Mouse (Mus musculus) embryonic facial prominence, embryonic 13.5 days (tissue): Measurements from ENCODE around the gene Igf2bp1. TPM values are rescaled to one million over a fixed set of nuclear protein-coding genes. Genes with fewer than 3 reads are reported as not detected.

ENCODE experiments used
- ATAC-seq: fragments of 200-750 bp; cut with Nextera tagmentation; 2 replicates; pipeline ENCODE4 v1.8.0; 2017; ENCODE audit warnings: low read depth; ENCODE audit not compliant: insufficient number of reproducible peaks, insufficient read depth, low FRiP score, low TSS enrichment
- H3K27ac ChIP-seq: fragments of 300-500 bp; sonication (generic); 2 replicates; pipeline ENCODE4 v1.5.1; 2015; ENCODE audit warnings: moderate library complexity, mild to moderate bottlenecking, inconsistent platforms
- H3K27me3 ChIP-seq: fragments of 300-500 bp; sonication (generic); 2 replicates; pipeline ENCODE4 v1.6.1; 2015; ENCODE audit warnings: mild to moderate bottlenecking, inconsistent platforms
- H3K36me3 ChIP-seq: fragments of 300-500 bp; sonication (generic); 2 replicates; pipeline ENCODE4 v1.6.1; 2015; ENCODE audit warnings: mild to moderate bottlenecking, inconsistent platforms
- H3K4me1 ChIP-seq: fragments of 300-500 bp; sonication (generic); 2 replicates; pipeline ENCODE4 v1.6.1; 2015; ENCODE audit warnings: inconsistent platforms
- H3K4me2 ChIP-seq: fragments of 300-500 bp; sonication (generic); 2 replicates; pipeline ENCODE4 v1.6.1; 2015; ENCODE audit warnings: moderate library complexity, mild to moderate bottlenecking, inconsistent platforms
- H3K4me3 ChIP-seq: fragments of 300-500 bp; sonication (generic); 2 replicates; pipeline ENCODE4 v1.5.1; 2015; ENCODE audit warnings: mild to moderate bottlenecking, inconsistent platforms
- H3K9ac ChIP-seq: fragments of 300-500 bp; sonication (generic); 2 replicates; pipeline ENCODE4 v1.6.1; 2015; ENCODE audit warnings: mild to moderate bottlenecking, inconsistent platforms
- H3K9me3 ChIP-seq: fragments of 300-500 bp; sonication (generic); 2 replicates; pipeline ENCODE4 v1.6.1; 2016; ENCODE audit warnings: inconsistent platforms
- WGBS: fragments of 180-500 bp; shearing (Covaris S2); methylation state at CpG from one replicate; pipeline ENCODE4 v1.1.7; 2015; ENCODE audit warnings: mixed read lengths; 5-methylcytosine and 5-hydroxymethylcytosine counted together
- polyA plus RNA-seq: library from polyadenylated mRNA; unstranded; fragments of >200 nt; fragmentation: Nextera tagmentation; extraction: Ambion mirVana; gene quantifications from 2 replicates; pipeline ENCODE4 v1.2.1, GENCODE M21; 2015

Igf2bp1 gene
- polyA plus RNA-seq, 1 experiment from 2014 or later: 65.4 TPM

GRCm38 (mm10) chr11:96006852-96007515 lies 1.2 kb upstream of the Igf2bp1 start:
- Histone ChIP-seq H3K4me3 (peak overlapping the region; percentile 87), H3K9me3 (no peaks in the 10 kb centered on the region), H3K9ac (peak overlapping the region; percentile 97), H3K4me2 (peak overlapping the region; percentile 85), H3K36me3 (no peaks in the 10 kb centered on the region), H3K4me1 (peaks cover 21% of the 10 kb centered on the region), H3K27ac (peak overlapping the region; percentile 99), H3K27me3 (no peaks in the 10 kb centered on the region)
- peak; percentile 54 for ATAC-seq
- under 1% methylated on average over 67 of the region's 67 CpGs for WGBS

- ATAC-seq: no peak
- H3K4me2 ChIP-seq: peak overlapping the region; percentile 85
- H3K36me3 ChIP-seq: no peaks in the 10 kb centered on the region
- peak overlapping the region; percentile 99 for H3K27ac ChIP-seq
- no peaks in the 10 kb centered on the region for H3K27me3 ChIP-seq
- peak overlapping the region; percentile 97 for H3K9ac ChIP-seq
- under 1% methylated on average over 33 of the region's 33 CpGs for WGBS
- H3K9me3 ChIP-seq: no peaks in the 10 kb centered on the region
- H3K4me3 ChIP-seq: peak overlapping the region; percentile 87
- peaks cover 27% of the 10 kb centered on the region for H3K4me1 ChIP-seq
Observed at GRCm38 (mm10) chr11:96006367-96006851, 669 bp upstream of the Igf2bp1 start.

GRCm38 (mm10) chr11:96004793-96005402 lies 842 bp downstream of the Igf2bp1 start:
- Histone ChIP-seq H3K4me1 (peaks cover 39% of the 10 kb centered on the region), H3K9me3 (no peaks in the 10 kb centered on the region), H3K36me3 (no peaks in the 10 kb centered on the region), H3K9ac (peak overlapping the region; percentile 97), H3K27ac (peak overlapping the region; percentile 99), H3K27me3 (no peaks in the 10 kb centered on the region), H3K4me2 (peak overlapping the region; percentile 85), H3K4me3 (peak overlapping the region; percentile 87)
- WGBS: under 1% methylated on average over 50 of the region's 57 CpGs
- ATAC-seq: peak; percentile 12; the same call in 1 of the 2 replicates

GRCm38 (mm10) chr11:96003969-96004792 lies 1.6 kb downstream of the Igf2bp1 start:
- H3K4me3 ChIP-seq: peak overlapping the region; percentile 87
- H3K27me3 ChIP-seq: no peaks in the 10 kb centered on the region
- no peaks in the 10 kb centered on the region for H3K9me3 ChIP-seq
- ATAC-seq: no peak
- peak overlapping the region; percentile 99 for H3K27ac ChIP-seq
- peaks cover 42% of the 10 kb centered on the region for H3K4me1 ChIP-seq
- H3K9ac ChIP-seq: peak overlapping the region; percentile 97
- no peaks in the 10 kb centered on the region for H3K36me3 ChIP-seq
- under 1% methylated on average over 28 of the region's 32 CpGs for WGBS
- H3K4me2 ChIP-seq: peak overlapping the region; percentile 85

- H3K4me2 ChIP-seq: peak overlapping the region; percentile 85
- no peak for ATAC-seq
- peaks cover 45% of the 10 kb centered on the region for H3K4me1 ChIP-seq
- peak overlapping the region; percentile 71 for H3K27ac ChIP-seq
- H3K9me3 ChIP-seq: no peaks in the 10 kb centered on the region
- H3K4me3 ChIP-seq: peak overlapping the region; percentile 87
- WGBS: under 1% methylated on average over 12 of the region's 12 CpGs
- no peaks in the 10 kb centered on the region for H3K27me3 ChIP-seq
- H3K9ac ChIP-seq: peak overlapping the region; percentile 70
- H3K36me3 ChIP-seq: no peaks in the 10 kb centered on the region
Observed at GRCm38 (mm10) chr11:96003100-96003900, 2.4 kb downstream of the Igf2bp1 start.

- Histone ChIP-seq H3K27ac (peak overlapping the region; percentile 95), H3K9ac (no peak overlapping the region), H3K36me3 (peaks cover 29% of the 10 kb centered on the region), H3K27me3 (no peaks in the 10 kb centered on the region), H3K4me3 (no peak overlapping the region), H3K4me2 (no peak overlapping the region), H3K9me3 (no peaks in the 10 kb centered on the region), H3K4me1 (peaks cover 58% of the 10 kb centered on the region)
- WGBS: 96% methylated on average over 8 of the region's 8 CpGs
- ATAC-seq: no peak
Observed at GRCm38 (mm10) chr11:95994151-95994550, 11.6 kb downstream of the Igf2bp1 start.

- ATAC-seq: peak; percentile 68
- Histone ChIP-seq H3K9me3 (no peaks in the 10 kb centered on the region), H3K4me3 (peak overlapping the region; percentile 47), H3K27ac (peak overlapping the region; percentile 95), H3K4me2 (peak overlapping the region; percentile 86), H3K27me3 (no peaks in the 10 kb centered on the region), H3K36me3 (peaks cover 24% of the 10 kb centered on the region), H3K9ac (peak overlapping the region; percentile 82), H3K4me1 (peaks cover 74% of the 10 kb centered on the region)
- under 1% methylated on average over 45 of the region's 49 CpGs for WGBS
Observed at GRCm38 (mm10) chr11:95990886-95991708, 14.6 kb downstream of the Igf2bp1 start.

GRCm38 (mm10) chr11:95990431-95990830 lies 15.3 kb downstream of the Igf2bp1 start:
- H3K4me1 ChIP-seq: peaks cover 76% of the 10 kb centered on the region
- no peaks in the 10 kb centered on the region for H3K9me3 ChIP-seq
- peak overlapping the region; percentile 95 for H3K27ac ChIP-seq
- ATAC-seq: no peak
- WGBS: 29% methylated on average over 4 of the region's 4 CpGs
- peak overlapping the region; percentile 47 for H3K4me3 ChIP-seq
- no peaks in the 10 kb centered on the region for H3K27me3 ChIP-seq
- H3K36me3 ChIP-seq: peaks cover 19% of the 10 kb centered on the region
- peak overlapping the region; percentile 82 for H3K9ac ChIP-seq
- peak overlapping the region; percentile 86 for H3K4me2 ChIP-seq

- WGBS: 25% methylated on average over 8 of the region's 8 CpGs
- Histone ChIP-seq H3K36me3 (peaks cover 16% of the 10 kb centered on the region), H3K4me2 (peak overlapping the region; percentile 86), H3K4me3 (peak overlapping the region; percentile 47), H3K9ac (peak overlapping the region; percentile 52), H3K4me1 (peaks cover 76% of the 10 kb centered on the region), H3K27ac (peak overlapping the region; percentile 95), H3K27me3 (no peaks in the 10 kb centered on the region), H3K9me3 (no peaks in the 10 kb centered on the region)
- ATAC-seq: no peak
Observed at GRCm38 (mm10) chr11:95989864-95990263, 15.9 kb downstream of the Igf2bp1 start.

- peaks cover 6% of the 10 kb centered on the region; the same call in 1 of the 2 replicates for H3K36me3 ChIP-seq
- H3K4me2 ChIP-seq: peak overlapping the region; percentile 34
- H3K27me3 ChIP-seq: no peaks in the 10 kb centered on the region
- no peaks in the 10 kb centered on the region for H3K9me3 ChIP-seq
- WGBS: 39% methylated on average over 9 of the region's 9 CpGs
- no peak overlapping the region for H3K4me3 ChIP-seq
- ATAC-seq: 0 out of 2 replicates have a peak, but pooled peaks have one; percentile 44
- peak overlapping the region; percentile 95 for H3K27ac ChIP-seq
- H3K9ac ChIP-seq: peak overlapping the region; percentile 40; the same call in 1 of the 2 replicates
- peaks cover 75% of the 10 kb centered on the region for H3K4me1 ChIP-seq
Observed at GRCm38 (mm10) chr11:95988533-95988932, 17.2 kb downstream of the Igf2bp1 start.
